Mouse (Mus musculus) lung, adult 2 months (tissue): ENCODE data around the gene Tbcb.

Experiments used
- CTCF ChIP-seq: fragments of 200-500 bp; IDR thresholded peaks from 2 replicates; pipeline ENCODE4 v1.5.1; 2011; ENCODE audit warnings: mild to moderate bottlenecking, low read length, control low read depth; ENCODE audit not compliant: insufficient read depth
- POLR2A ChIP-seq: fragments of 200-500 bp; IDR thresholded peaks from 2 replicates; pipeline ENCODE4 v1.6.1; 2011; ENCODE audit warnings: low read depth, mild to moderate bottlenecking, control low read depth, low read length, borderline replicate concordance; ENCODE audit errors: extremely low read depth

DNA sequence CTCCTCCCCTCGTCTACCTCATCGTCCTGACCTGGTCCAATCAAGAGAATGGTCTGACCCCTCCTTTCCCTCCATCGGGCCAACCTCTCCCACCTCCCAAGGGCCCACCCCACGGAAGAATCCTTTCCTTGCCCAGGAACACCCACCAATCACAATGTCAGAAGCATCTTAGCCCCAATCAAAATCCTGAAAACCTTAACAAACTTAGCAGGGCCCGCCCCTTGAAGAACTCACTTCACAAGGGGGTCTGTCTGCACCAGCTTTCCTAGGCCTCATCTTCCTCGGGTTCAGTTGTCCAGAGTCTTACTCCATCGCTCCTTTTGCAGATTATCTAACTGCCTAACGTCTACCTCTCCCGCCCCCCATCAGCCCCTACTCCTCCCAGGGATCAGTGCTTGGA is 39.1 kb downstream of the Tbcb start:
- TF ChIP-seq CTCF (no peak), POLR2A (no peak)
